Mouse (Mus musculus) small intestine, adult 2 months (tissue): Measurements from ENCODE around the gene Syt16.

Experiments
- CTCF ChIP-seq: fragments of 200-500 bp; IDR thresholded peaks from 2 replicates; pipeline ENCODE4 v1.5.1; 2012; ENCODE audit warnings: low read depth, mild to moderate bottlenecking, control low read depth, inconsistent platforms, low read length, moderate library complexity, mixed read lengths; ENCODE audit not compliant: insufficient replicate concordance, insufficient read length; ENCODE audit errors: extremely low read depth
- POLR2A ChIP-seq: fragments of 200-500 bp; IDR thresholded peaks from 2 replicates; pipeline ENCODE4 v1.6.1; 2012; ENCODE audit warnings: low read depth, mild to moderate bottlenecking, control low read depth, inconsistent platforms, low read length, moderate library complexity

DNA sequence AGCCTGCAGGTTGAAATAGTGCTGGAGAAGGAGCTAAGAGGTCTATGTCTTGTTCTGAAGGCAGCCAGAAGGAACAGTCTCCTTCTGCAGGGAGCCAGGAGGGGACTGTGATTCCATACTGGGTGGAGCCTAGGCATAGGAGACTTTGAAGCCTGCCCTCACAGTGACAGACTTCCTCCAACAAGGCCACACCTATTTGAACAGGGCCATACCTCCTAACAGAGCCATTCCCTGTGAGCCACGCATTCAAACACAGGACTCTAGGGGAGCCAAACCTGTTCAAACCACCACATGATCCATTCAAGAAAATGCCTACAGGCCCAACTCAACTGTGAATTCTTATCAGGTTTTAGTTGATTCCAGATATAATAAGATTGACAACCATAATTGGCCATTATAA is 130.8 kb downstream of the Syt16 start:
- no peak for TF ChIP-seq CTCF
- TF ChIP-seq POLR2A = no peak
